Mouse (Mus musculus): Measurements from ENCODE around the gene Gm49354.
"Not testable (repeated sequence)": the region's sequence is repeated elsewhere in the genome, so short reads cannot be mapped to it uniquely, and the experiment has no call there.

Gm49354 gene

DNA sequence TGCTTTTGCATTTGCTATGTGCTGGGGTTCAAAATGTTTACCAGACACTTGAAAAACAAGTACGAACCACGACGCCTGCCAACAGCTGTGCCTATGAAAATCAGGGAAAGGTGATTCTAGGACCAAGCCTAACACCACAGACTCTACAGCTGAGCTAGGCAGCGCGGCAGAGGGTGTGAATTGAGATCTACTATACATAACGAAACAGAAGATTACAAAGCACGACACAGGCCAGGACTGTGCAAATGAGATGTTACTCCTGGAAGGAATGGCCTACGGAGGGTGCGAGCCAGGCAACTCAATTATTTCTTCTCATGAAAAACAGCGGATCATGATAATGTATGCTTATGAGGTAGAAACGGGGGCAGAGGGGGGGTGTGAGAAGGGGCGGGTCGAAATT, 13.5 kb downstream of the Gm49354 start:
- in situ Hi-C loops (cut with MboI, MseI) = no loop called here

DNA sequence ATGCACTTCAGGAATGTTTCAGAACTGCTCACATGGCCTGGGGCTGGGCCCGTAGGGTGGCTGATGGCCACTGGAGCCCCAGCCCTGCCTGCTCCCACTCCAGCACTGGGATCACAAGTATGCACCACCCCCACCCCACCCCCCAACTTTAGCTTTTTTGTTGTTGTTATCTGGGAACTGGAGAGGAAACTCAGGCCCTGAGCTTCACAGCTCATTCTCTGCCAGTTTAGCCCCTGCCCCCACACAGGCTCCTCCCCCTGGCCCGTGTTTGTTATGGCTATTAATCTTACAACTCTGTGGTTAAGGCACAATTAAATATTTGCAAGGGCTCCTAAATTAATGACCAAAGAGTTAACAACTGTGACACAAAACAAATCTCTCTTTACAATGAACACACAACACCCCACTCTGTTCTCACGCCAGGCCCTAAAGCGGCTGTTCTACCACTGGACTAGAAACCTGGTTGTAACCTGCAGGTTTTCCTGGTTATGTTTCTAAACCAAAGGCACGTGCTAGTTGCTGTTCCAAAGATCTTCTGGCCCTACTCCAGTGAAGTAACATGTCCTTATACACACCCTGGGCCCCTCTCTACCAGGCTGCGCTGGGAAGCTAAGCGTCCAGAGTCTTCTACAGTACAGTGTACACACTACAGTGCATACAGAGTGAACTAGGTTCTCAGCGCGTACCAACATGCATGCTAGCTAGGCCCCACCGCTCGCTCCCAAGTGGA, 15.1 kb downstream of the Gm49354 start:
- in situ Hi-C loops (cut with MboI, MseI) = no loop called here

DNA sequence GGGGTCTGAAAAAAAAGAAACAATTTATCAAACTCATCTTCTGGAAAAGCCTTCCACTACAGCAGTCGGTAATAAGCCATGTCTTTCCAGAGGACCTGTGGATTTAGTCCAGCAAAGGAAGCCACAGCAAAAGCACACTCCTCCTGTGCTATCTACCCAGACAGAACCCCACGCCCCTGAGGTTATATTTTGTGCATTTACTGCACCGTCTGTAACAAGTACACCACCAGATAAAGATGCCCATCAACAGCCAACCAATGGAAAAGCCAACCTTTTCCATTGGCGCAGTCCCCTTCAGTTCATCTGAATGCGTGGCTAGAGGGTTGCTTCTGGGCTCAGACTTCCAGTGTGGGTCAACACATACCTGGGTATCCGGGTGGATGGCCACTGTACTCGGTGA, 19.3 kb downstream of the Gm49354 start:
- in situ Hi-C loops (cut with MboI, MseI) = no loop called here

DNA sequence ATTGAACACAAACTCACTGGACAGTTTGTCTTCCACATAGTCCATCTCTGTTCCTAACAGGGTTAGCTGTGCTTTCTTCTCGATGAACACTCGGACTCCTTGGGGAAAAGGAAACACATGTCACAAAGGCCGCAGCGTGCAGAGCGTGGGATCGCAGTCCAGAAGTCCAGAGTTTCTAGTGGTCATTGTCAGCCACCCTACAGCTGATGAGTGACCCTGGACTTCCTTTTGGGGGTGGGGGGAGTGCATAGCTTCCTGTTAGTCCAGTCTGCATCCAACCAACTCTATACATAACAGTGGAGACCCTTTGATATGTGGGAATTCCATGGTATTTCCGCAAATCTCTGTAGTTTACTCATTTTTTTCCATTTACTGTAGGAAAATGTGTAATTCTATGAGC, 25.1 kb downstream of the Gm49354 start:
- in situ Hi-C loops (cut with MboI, MseI) = no loop called here

DNA sequence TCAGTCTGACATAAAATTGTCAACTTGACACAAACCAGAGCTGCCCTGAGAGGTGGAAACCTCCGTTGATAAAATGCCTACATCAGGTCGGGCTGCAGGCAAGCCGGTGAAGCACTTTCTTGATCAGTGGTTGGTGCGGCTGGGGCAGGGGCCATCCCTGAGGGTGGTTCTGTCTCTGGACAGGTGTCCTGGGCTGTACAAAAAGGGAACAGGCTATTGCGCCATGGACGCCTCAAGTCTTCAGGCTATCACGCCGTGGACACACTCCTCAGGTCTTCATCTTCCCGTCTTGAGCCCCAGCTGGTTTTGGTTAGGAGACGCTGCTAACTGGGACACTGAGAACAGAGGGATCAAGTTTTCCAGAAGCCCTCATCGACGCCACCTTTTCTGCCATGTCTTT, 31.7 kb downstream of the Gm49354 start:
- in situ Hi-C loops (cut with MboI, MseI) = no loop called here

DNA sequence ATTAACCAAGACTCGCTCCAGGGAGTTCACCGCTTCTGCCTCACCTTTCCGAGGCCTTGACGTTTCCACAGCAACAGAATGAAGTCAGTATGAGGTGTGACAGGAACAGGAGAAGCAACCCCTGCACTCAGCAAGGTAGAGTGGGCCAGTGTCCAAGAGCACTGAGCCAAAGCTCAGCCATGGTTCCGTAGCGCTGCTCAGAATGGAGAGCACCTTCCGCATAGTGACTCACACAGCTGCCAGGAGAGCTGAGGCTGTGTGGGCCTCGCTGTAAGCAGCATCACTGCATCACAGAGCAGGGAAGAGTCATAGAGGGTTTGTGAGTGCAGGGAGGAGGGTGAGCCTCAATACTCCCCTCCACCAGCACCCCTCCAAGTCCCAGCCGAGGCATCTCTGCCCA, 35.3 kb downstream of the Gm49354 start, which contains the start of gene 1700014D04Rik:
TSS of gene 1700014D04Rik (minus strand) at position 42 of the 400 bp plus-strand sequence.
- in situ Hi-C loops (cut with MboI, MseI) = no loop called here

DNA sequence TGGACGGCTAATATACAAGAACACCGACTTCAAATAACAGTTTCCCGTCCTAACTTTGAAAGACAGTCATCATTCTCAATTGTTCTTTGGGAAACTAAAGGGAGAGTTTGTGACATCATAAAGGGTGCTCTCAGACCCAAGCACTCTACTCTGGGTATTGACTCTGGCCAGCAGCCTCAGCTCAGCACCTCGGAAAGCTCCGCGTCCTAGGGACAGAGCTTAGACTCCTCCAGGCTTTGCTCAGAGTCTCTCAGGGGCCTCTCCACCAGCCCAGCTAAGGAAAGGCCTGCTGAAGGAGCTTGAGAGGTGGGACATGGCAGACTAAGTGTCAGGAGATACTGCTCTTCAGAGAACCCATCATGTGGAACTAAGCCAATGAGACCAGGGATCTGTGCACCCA, 35.9 kb downstream of the Gm49354 start:
- in situ Hi-C loops (cut with MboI, MseI) = no loop called here

DNA sequence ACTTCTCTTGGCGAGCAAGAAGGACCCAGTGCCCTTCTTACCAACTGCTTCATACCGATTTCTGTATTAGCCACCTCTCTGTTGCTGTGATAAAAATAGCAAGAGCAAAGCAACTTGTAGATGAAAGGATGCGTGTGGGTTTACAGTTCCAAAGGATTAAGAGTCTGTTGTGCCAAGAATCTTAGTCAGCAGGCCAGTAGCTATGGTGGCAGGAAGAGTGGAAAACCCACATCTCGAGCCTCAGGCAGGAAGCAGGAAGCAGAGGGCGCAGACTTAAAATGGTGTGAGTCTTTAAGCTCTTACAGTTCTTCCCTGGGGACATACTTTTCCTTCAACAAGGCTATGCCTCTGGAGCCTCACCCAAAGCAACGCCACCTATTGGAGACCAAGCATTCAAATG, 36.6 kb downstream of the Gm49354 start:
- in situ Hi-C loops (cut with MboI, MseI) = no loop called here

DNA sequence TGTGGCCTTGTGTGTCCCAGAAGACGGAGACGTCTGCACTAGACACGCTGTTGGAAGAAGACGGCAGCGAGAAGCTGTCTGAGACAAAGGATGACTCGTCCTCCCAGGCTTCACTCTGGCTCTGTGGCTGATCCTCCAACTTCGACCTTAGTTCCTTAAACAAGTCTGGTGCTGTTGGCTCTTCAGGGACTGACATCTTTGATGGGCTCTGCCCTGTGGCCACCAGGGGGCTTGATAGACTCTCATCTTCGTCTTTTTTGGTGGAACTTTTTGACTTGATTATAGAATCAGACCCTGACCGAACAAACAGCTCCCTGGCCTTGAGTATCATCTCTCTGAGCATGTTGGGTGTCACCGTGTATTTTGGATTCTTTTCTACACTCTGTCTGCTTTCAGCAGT, 40.3 kb downstream of the Gm49354 start:
- in situ Hi-C loops (cut with MboI, MseI) = loop anchor here (5.0 kb wide), 1 partner anchor 39 kb away; no protein-coding TSS in a partner anchor

DNA sequence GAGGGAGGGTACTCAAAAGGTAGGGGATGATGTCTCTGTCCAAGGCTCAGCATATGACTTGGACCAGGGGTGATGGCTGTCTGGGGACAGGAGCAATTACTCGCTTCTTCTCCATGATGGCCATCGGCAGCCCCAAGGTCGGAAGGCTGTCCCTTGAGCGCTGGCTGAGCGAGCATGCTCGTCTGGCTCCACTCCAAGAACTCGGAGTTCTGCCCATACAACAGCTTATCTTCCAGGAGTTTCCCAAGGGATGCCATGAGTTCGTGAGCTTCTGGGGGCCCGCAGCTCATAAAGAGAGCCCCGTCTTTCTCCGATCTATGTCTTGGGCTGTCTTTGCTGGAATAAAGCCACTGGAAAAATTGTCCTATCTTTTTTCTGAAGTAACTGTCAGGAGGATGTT, 40.9 kb downstream of the Gm49354 start:
- in situ Hi-C loops (cut with MboI, MseI) = loop anchor here (5.0 kb wide), 1 partner anchor 39 kb away; no protein-coding TSS in a partner anchor

DNA sequence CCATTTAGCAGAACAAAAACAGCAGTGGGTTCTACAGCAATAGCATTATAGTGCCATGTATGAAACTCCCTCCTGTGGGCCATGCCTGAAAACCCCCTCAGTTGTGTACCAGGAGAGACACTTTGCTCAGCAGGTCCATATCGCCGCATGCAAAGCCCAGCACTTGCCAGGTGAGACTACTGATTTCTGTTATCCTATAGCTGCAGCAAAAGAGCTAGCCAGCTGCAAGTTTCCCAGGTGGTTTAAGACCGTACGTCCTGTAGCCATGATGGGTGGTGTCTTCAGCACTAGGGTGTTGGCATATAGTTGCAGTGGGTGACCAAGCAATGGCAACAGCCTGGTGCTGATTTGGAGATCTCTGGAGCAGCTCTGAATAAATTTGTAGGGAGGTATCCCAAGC, 42.6 kb downstream of the Gm49354 start:
- in situ Hi-C loops (cut with MboI, MseI) = loop anchor here (10.0 kb wide), 1 partner anchor 315 kb away; no protein-coding TSS in a partner anchor

DNA sequence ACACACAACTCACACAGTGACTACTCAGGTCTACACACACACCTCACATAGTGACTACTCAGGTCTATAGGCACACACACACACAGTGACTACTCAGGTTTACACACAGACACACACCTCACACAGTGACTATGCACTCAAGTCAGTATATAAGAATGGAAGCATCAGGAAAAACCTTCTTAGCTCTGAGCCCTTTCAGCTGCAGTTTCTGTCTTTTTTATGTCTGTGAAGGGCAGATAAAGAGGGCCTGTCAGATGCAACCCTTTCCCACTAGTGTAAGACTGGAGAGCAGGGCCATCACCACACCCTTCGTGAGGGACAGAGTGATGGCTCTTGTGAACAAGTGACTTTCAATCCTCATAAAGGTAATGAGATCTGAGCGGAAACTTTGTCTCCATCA, 43.6 kb downstream of the Gm49354 start:
- in situ Hi-C loops (cut with MboI, MseI) = loop anchor here (10.0 kb wide), 1 partner anchor 314 kb away; no protein-coding TSS in a partner anchor

DNA sequence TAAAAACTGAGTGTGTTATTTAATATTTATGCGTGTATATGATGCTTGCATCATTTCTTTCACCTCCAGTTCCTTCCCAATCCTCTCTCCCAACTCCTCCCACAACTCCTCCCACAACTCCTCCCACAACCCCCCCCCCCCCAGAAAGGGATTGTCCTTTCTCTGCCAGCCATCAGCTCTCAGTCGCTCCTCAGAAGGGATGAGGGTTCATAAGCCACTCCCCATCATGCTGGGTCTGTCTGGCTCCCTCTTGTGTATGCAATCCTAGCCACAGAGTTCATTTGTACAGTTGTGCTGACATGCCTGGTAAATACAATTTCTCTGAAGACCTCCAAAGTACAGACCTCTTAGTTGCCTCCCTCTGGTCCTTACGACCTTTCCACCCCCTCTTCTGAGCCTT, 46.9 kb downstream of the Gm49354 start:
- in situ Hi-C loops (cut with MboI, MseI) = loop anchor here (10.0 kb wide), 1 partner anchor 310 kb away; no protein-coding TSS in a partner anchor

DNA sequence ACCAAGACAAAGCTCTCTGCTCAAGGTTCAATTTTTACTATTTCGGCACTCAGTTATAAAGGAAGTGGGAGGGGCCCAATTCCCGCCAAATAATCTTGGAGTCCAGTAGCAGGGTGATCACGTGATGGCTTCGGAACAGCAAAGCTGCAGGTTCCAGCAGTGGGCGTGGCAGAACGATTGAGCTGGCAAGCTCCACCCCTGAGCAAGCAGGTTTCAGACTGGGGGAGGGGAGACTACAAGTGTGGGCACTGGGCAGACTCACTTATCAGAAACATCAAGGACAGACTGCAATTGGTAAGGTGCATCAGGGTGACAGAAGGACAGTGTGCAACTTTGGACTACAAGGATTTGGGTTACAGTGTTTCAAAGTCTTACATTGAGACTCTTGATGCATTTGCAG, 47.7 kb downstream of the Gm49354 start:
- in situ Hi-C loops (cut with MboI, MseI) = loop anchor here (10.0 kb wide), 1 partner anchor 310 kb away; no protein-coding TSS in a partner anchor

DNA sequence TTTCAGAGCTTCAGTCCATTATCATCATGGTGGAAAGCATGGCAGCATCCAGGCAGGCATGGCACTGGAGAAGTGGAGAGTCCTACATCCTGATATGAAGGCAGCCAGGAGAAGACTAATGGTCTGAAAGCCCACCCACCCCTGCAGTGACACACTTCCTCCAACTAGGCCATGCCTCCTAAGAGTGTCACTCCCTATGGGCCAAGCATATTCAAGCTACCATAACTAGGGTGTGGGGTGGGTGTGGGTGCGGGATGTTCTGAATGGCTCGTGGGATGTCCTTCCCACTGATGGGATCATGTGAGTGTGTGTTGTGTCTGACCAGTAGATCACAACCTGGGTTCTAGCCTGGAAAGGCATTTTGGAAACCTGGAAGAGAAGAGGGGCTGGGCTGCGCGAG, 48.1 kb downstream of the Gm49354 start:
- in situ Hi-C loops (cut with MboI, MseI) = loop anchor here (10.0 kb wide), 1 partner anchor 309 kb away; no protein-coding TSS in a partner anchor

DNA sequence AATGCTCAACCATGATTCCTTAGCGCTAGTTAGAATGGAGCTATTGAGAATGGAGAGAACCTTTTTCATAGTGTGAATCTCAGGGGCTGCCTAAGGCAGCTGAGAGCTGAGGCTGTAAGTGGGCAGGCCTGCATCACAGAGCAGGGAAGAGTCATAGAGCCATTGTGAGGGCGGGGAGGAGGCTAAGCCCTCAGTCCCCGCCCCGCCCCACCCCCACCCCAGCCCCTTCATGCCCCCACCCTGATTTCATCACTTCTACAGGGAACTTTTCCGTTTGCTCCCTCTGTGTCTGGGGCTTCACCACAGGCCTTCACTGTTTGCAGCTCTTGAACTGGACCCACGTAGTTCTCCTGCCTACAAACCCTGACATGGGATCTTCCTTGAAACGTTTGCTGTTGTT, 50.4 kb downstream of the Gm49354 start, which contains the start of gene Spata31d1d:
TSS of gene Spata31d1d (minus strand) at position 101 of the 400 bp plus-strand sequence.
- in situ Hi-C loops (cut with MboI, MseI) = loop anchor here (10.0 kb wide), 1 partner anchor 307 kb away; no protein-coding TSS in a partner anchor

DNA sequence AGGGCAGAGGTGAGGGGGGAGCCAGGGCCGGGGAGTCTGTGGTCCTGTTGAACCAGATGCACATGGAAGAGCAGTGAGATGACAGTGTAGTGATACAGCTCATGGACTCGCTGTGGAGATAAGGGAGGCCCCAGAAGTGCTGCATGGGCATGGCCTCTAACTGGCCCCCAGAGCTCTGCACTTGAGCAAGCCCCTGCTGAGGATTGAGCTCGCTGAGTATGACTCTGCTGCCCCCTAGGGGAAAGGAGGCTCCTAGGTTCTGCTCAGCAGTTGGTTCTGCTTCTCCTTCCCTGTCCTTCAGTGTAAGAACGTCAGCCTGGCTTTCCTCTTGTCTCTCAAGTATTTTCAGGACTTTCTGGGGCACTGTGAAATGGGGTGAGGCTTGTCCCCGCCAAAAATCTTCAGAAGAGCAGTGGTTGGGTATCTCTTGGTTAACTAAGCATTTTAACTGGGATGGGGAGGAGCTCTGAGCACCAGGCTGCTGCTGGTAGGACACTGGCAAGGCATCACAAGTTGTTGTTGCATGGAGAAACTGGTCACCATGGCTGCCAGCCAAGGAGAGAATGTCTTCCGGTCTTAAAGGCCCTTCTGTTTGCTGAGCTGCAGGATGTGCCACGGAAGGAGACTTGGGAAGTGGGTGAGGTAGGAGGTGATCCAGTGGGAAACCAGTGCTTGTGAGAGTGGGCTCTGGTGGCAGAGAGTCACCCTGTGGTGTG, 53.5 kb downstream of the Gm49354 start:
- in situ Hi-C loops (cut with MboI, MseI) = loop anchor here (5.0 kb wide), 1 partner anchor 56 kb away; no protein-coding TSS in a partner anchor

DNA sequence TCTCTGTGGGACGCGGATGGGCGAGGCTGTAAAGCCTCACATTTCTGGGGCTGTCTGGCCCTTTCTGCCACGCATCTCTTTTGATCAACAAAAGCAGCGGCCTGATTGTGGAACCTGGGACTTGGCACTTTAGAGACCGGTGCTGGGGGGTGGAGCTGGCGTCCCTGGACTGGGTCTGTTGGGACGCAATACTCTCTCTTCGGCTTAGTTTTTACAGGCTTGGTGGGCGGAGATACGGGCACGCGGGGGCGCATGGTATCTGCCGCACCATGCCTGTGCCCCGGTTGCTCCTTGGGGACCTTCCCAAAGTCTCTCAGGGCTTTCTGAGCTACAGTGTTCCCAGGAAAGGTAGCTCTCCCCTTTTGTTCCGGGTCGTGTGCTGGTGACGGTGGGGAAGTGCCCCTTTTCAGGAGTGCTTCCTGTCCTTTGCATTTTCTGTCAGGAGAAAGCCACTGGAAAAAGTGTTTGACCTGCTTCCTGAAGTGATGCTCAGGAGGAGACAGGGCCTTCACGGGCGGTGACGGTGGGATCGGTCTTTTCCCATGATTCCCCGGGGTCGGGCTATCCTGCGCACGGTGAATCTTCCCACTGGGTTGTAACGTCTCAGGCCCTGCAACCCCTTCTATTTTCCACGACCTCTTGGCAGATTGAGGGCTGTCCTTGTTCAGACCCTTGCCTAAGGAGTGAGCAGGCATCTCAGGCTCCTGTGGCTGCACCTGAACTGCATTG, 55.7 kb downstream of the Gm49354 start:
- in situ Hi-C loops (cut with MboI, MseI) = loop anchor here (5.0 kb wide), 1 partner anchor 54 kb away; no protein-coding TSS in a partner anchor

DNA sequence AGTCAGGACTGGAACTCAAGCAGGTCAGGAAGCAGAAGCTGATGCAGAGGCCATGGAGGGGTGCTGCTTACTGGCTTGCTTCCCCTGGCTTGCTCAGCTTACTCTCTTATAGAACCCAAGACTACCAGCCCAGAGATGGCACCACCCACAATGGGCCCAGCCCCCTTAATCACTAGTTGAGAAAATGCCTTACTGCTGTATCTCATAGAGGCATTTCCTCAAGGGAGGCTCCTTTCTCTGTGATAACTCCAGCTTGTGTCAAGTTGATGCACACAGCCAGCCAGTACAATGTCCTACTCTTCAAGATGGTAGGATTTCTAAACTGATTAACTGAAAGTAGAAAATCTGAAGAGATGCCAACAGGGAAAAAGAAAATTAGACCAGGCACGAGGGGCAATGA, 60.0 kb downstream of the Gm49354 start:
- in situ Hi-C loops (cut with MboI, MseI) = not testable (repeated sequence)

DNA sequence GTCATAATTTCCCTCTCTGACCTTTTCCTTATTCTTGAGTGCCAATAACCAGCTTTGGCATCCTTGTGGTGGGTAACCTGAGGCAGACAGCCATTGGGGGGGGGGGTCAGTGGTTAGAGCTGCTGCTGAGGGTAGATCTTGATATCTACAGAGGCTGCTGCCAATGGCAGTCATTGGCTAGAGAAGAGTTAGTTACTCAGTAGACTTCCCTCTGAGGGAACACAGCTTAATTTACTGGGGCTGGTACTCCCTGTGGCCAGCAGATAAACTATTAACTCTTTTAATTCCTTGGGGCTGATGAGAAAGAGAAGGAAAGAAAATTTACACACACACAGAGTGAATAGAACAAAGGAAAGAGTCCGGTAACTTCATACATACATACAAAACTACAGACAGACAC, 62.6 kb downstream of the Gm49354 start:
- in situ Hi-C loops (cut with MboI, MseI) = no loop called here

DNA sequence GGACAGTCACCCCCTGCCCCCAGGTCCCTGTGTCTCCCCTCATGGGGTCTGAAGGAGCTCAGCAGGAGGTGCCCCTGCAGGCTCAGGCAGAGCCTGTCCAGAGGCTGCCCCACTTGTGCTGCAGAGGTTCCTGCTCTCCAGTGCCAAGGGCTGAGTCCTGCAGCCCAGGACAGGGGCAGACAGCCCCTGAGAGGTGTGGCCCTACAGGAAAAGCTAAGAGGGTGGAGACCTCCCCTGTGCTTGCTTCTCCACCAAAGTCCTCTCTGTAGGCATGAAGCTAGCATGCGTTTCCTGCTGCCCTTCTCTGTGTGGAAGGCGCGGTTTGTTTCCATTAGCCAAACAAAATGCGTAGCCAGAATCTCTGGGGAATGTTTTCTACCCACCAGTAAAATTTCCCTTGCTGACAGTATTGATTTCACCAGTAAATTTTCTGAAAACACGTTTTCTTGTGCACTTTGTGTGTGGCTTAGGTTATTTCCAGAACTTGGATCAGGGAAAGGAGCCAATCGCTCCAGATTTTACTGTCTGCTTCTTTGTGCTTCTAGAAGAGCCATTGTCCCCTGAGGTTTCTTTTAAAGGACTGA, 63.1 kb downstream of the Gm49354 start:
- in situ Hi-C loops (cut with MboI, MseI) = not testable (repeated sequence)
